Mouse (Mus musculus) right cerebral cortex, adult 2 months (tissue): ENCODE results near the gene Sec14l4.

Source experiments
- DNase-seq, 2 experiments: peaks; one replicate each; pipeline ENCODE4 v3.0.0; 2021 to 2022; ENCODE audit warnings: low spot score in 2 of 2

Sec14l4 gene

DNA sequence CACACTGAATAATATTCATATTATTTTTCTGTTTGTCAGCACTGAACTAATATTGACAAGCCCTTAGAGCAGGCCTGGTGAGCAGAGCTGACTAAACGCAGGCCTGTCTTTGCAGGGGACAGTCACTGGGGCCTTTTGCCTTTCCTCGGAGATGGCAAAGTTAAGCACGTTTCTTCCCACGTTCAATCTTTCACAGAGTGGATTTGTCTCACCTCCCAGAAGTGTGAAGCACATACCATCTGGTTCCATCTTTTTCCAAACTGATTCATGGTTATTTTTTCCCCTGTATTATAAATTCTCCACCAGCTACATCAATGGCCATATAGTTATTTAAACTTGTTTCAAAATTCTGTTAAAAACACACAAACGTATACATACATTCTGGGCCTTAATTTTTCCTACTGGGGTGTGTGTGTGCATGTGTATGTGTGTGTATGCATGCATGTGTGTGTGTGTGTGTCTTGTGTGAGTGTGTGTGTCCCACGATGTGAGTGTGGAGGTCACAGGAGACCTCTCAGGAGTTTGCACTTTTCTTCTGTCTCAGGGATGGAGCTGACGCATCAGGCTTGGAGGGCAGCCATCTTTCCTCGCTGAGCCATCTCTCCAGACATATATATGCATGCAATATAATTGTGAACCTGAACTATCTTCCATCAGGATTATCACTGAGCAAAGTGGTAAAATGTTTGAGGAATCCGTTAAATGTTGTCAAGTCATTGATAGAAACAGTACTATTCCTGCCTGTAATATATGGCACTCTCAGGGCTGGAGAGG lies 3.5 kb upstream of the Sec14l4 start:
- peak; percentile 44 to 58 for DNase-seq

DNA sequence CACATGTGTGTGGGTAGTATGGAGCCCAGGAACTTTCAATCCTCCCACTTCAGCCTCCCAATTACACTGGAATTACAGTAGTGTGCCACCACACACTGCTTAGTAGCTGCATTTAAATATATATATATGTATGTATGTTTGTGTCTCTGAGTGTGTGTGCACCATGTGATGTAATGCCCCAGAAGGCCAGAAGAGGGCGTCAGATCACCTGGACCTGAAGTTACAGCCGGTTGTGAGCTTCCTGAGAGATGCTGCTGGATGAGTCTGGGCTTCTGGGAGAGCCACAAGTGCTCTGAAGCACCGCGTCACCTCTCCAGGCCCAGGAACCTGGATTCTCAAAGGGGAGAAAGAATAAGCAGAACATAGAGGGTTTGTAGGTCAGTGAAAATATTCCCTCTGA lies 1.9 kb upstream of the Sec14l4 start:
- no peak for DNase-seq

DNA sequence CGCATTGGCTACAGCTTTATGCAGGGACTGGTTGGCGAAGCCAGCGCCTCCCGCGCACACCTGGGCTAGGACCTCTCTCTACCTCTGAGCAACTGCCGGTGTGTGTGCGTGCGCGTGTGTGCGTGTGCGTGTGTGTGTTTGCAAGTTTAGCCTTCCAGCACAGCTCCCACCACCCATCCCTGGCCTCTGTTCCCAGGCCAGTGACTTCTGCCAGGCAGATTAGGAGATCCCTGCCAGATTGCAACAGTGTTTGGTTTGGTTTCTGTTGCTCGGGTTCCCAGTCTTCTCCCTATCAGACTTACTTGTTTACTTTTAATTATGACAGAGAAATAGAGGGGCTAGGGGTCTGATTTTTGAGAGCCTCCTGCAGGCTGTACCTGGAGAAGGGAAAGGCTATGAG lies 699 bp downstream of the Sec14l4 start:
- DNase-seq = no peak

GRCm38 (mm10) chr11:4033471-4033870 lies 2.2 kb downstream of the Sec14l4 start:
- DNase-seq = no peak

GRCm38 (mm10) chr11:4034169-4034568 lies 2.9 kb downstream of the Sec14l4 start:
- DNase-seq = no peak

DNA sequence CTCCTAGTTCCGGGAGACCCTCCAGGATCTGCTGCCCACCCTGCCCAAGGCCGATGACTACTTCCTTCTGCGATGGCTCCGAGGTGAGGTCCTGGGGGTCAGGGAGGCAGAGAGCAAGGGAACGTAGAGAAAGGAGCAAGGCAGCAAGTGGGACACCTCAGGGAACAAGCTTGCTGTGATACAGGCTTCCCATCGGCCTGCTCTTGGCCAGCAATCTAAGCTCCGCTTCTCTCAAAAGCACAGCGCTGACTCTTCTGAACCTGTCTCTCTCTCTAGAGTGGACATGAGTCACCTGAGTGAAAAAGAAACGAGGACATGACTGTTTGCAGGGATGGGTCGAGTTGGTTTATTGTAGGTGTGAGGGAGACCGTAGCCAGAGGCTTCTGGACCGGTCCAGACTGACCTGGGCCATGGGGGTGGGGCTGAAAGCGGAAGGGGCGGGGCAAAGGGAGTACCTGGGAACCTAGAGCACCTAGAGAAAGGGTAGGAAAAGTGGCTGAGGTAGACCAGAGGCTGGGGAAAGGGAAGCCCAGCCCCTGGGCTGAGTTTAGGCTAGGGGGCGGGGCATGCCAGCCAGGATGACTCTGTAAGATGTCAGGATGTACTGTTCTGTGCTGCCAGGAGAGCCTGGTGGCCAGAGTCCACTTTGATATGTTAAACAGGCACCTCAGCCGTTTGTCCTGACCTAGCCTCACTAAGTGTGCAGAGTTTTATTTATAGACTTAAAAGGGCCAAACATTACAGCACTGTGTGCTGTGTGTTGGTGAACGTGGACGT lies 4.0 kb downstream of the Sec14l4 start:
- DNase-seq = no peak

- no peak for DNase-seq
Measured at GRCm38 (mm10) chr11:4035916-4036315, 4.7 kb downstream of the Sec14l4 start.

DNA sequence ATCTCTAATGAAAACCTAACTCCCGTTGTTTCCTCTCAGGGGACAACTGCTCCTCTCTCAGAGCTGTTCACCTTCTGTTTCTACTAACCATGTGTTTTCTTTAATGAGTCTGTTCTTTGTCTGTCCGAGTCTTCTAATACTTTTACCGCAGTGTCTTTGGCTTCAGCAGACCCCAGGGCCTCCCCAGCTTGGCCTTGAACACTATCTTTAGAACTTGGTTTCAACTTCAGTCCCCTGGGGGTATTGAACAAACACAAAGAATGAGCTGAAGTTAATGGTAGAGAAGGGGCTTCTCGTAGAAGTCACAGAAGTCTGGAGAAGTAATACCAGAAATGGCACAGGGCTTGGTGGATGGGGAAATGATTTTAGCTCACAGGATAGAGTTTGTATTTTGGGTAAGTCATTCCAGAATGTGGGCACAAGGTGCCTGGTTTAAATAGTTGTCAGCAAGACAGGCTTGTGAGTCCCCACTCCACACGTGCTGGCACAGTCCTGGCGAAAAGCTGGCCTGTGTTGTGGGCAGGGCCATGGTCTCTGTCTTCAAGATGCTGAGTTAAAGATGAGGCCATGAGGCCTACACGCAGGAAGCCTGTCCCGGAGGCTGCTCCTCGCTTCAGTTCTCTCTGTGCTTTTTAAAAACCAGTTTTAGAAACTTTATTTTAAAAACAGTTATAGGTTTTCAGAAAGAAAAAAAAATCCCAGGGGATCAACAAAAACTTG lies 5.3 kb downstream of the Sec14l4 start:
- no peak for DNase-seq

GRCm38 (mm10) chr11:4039951-4040350 lies 8.7 kb downstream of the Sec14l4 start:
- DNase-seq = no peak

DNA sequence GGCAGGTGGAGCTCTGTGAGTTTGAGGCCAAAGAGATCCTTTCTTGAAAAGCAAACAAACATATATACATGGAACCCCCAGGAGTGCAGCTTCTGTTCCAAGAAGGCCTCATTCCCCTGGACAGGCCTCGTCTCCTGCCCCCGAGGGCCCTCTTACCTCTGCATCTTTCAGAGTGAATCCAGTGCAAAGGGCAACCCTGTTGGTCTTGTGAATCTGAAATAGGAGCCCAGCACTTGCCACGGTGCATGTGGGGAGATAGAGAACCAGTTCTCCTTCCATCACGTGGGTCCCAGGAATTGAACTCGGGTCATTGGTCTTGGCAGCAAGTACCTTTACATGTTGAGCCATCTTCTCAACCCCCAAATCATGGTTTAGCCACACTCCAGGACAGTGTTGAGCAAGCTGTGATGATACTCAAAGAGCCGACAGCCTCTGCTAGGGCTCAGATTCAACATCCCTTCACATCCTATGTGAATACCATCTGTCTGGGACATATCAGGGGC lies 9.9 kb downstream of the Sec14l4 start:
- DNase-seq = no peak

DNA sequence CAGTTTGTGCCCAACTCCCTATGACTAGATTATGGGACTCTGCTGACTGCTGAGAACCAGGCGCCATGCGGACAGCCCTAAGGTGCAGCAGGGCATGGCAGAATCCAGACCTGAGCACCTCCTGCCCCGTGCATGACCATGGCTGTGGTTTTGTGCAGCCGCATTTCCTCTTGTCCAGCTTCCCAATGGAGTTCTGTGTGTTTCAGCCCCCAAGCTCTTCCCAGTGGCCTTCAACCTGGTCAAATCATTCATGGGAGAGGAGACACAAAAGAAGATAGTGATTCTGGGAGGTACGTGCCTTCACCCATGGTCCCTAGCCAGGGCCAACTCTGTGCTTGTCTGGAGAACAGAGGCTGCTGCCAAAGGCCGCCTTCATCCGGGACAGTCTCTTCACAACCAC lies 11.8 kb downstream of the Sec14l4 start:
- no peak for DNase-seq

DNA sequence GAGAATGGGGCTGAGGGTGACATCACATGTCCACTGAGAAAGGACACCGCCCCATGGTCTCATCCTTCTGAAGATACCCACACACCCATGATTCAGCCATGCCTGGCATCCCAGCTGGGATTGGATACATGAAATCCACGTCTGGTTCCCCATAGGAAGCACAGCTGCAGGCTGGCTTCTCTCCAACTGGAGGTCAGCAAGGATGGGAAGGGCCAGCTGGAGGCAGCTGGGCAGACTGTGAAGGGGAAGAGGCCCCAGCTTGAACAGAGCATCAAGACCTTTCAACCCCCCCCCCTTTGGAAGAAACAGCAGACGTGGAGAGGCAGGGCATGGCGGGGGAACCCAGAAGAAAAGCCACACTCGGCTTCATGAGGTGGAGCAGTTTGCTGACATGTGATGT lies 15.3 kb downstream of the Sec14l4 start:
- DNase-seq = no peak

GRCm38 (mm10) chr11:4047766-4048165 lies 16.5 kb downstream of the Sec14l4 start:
- DNase-seq = no peak

DNA sequence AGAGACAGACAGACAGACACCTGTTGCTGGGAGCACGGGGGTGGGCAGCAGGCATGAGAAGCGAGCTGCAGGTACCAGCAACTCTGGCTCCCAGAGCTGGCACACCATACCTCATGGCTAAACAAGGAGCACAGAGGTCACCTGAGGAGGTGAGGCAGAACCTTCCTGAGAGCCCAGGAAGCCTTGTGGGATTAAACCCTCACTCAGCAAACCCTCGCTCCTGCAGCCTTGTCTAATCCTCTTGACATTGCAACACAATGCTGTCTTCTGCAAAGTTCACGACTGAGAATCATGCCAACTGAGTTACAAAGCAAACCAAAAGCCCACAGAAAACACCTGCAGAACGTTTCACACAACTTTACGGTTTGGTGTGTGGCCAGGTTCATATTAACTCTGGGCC lies 17.2 kb downstream of the Sec14l4 start:
- DNase-seq = no peak

GRCm38 (mm10) chr11:4053586-4053985 lies 22.3 kb downstream of the Sec14l4 start:
- DNase-seq = peak; percentile 78 to 84

DNA sequence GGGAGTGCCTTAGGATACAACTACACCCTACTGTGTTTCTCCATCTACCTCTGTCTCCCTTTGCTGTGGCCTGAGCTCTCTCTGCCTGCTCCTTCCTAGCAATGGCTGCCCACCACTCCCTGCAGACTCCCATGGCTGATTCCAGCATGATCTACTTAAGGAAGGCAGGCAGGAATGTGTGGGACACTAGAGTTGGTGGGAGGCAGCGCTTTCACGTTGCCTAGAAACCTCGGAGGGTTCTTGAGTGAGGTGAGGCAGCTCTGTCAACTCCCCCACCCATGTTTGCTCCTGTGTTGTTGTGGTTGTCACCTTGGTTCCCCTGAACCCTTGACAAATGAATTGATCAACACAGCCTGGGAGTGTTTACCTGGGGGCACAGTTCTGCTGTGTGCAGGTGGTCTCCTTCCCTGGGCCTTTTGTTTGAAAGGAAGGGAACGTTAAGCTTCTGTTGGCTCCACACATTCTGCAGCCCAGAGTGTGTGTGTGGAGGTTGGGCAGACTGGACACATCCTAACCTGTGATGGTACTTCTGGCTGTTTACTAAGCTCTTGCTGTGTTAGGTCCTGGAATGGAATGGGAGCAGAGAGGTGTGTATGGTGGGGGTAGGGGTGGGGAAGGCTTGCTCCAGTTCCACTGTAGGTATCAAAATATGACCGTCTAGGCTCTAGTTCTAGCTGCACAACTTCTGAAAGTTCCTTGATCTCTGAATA lies 29.8 kb downstream of the Sec14l4 start:
- DNase-seq = peak; percentile 21 to 47

GRCm38 (mm10) chr11:4062523-4062922 lies 31.3 kb downstream of the Sec14l4 start:
- DNase-seq = no peak

DNA sequence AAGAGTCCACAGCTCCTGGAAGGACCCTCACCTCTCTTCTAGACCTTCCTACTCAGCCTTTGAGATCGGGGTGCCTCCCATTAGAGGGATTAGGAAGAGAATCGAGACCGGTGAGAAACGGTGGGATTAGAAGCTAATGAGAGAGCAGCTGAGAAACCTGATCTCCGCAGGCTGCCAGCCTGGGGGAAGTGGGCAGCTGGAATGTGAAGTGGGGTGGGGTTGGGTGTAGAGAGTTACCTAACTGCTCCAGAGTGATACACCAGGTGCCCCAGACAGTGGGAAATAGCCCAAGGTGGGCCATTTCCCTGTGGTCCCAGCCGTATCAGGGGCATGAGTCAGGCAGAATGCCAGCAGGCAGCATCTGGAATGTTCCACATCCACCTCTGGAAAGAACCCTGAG lies 31.7 kb downstream of the Sec14l4 start:
- DNase-seq = no peak

- no peak for DNase-seq
Measured at GRCm38 (mm10) chr11:4064627-4065122, 33.4 kb downstream of the Sec14l4 start, which contains the start of gene Sec14l3. TSS of gene Sec14l3 (plus strand) at chr11:4064841.

DNA sequence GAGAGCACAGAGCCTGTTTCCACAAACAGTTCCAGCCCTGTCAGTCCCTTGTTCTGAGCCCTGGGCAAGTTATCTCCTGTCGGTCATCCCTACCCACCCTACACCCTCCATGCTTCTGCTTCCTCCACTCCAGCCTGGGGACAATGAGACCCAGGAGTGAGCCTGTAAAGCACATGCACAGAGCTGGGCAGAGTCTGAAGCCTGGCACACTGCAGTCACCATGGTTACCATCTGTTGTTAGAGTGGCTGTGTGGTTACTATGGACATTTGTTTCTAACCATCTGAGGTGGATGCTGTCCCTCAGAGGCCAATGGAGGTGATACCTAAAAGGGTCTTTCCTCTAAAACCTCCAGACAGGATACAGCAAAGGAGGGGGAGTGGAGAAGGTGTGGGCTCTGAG lies 38.4 kb downstream of the Sec14l4 start:
- DNase-seq = peak in 1 of 2 experiments; percentile 25

- no peak for DNase-seq
Measured at GRCm38 (mm10) chr11:4076633-4077032, 45.4 kb downstream of the Sec14l4 start.
